Mouse (Mus musculus): Measurements from ENCODE around the gene B3galt4.
A peak's percentile ranks its signal among the peaks of the same experiment; 100 is the strongest.
"Not testable (repeated sequence)": the region's sequence is repeated elsewhere in the genome, so short reads cannot be mapped to it uniquely, and the experiment has no call there.

B3galt4 gene

GRCm38 (mm10) chr17:33968489-33968888, 17.2 kb upstream of the B3galt4 start:
- peak; percentile 75 to 83 for DNase-seq (ENCODE audit: low spot score in 2 of 2)

- no peak for DNase-seq (ENCODE audit: low spot score in 2 of 2)
These were observed 14.7 kb upstream of the B3galt4 start for GRCm38 (mm10) chr17:33965846-33966550.

- no peak for DNase-seq (ENCODE audit: low spot score in 2 of 2)
These were observed 14.0 kb upstream of the B3galt4 start for GRCm38 (mm10) chr17:33965082-33965845.

- no peak for DNase-seq (ENCODE audit: low spot score in 2 of 2)
These were observed 11.6 kb upstream of the B3galt4 start for GRCm38 (mm10) chr17:33962876-33963275.

- no peak for DNase-seq (ENCODE audit: low spot score in 2 of 2)
These were observed 8.7 kb upstream of the B3galt4 start for GRCm38 (mm10) chr17:33959948-33960347.

DNA sequence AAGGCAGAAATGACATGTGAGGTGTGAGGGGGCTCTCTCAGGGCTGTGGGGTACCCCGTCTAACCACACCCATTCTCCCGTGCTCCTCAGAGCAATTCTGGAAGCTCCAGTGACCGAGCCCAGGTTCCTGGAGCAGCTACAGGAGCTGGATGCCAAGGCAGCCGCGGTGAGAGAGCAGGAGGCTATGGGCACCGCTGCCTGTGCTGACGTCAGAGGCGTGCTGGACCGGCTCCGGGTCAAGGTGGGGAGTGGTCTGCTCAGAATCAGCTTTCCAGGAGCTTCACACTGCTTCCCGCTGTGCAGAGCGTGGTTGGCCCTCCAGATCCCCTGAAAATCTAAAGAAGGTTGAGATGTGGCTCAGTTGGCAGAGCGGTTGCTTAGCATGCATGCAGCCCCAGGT, 7.8 kb upstream of the B3galt4 start:
- no peak for DNase-seq (ENCODE audit: low spot score in 2 of 2)

GRCm38 (mm10) chr17:33958451-33958850, 7.2 kb upstream of the B3galt4 start:
- DNase-seq (ENCODE audit: low spot score in 2 of 2): no peak

- no peak for DNase-seq (ENCODE audit: low spot score in 2 of 2)
These were observed 6.2 kb upstream of the B3galt4 start for GRCm38 (mm10) chr17:33957493-33957892.

GRCm38 (mm10) chr17:33956336-33956735, 5.0 kb upstream of the B3galt4 start:
- no peak for DNase-seq (ENCODE audit: low spot score in 2 of 2)

DNA sequence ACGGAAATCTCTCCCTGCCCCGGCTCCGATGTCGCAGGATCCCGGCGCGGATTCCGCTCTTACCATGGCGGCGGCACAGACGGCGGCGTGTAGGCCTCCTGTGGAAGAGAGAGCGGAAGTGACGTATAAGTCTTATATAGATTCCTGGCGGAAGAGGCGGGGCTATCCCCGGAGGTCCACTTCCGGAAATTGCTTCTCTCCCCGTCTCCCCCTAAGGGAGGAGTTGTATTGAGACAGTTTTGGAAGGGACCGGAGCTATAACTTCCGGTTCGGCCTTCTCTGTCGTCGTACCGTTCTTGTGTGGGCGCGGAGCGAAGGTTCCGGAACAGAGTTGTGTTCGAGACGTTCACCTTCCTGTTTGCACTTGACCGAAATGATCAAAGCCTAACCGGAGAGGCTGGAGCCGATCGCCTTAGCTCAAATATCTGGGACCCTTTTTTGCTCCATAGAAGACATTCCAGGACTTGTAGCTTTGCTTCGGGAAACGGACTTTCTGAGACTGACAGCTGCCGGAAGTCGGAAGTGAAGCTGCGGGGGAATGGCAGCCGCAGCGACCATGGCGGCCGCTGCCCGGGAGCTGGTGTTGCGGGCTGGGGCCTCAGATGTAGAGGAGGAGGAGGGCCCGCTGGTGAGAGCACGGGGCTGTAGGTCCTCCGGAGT, 4.4 kb upstream of the B3galt4 start, which contains the start of the genes Vps52 and Rps18:
Gene Vps52 (plus strand): TSS at position 258 of the 660 bp plus-strand sequence.
Gene Rps18 (minus strand): TSS at position 447 of the 660 bp plus-strand sequence.
- peak; percentile 95 to 96 for DNase-seq (ENCODE audit: low spot score in 2 of 2)

DNA sequence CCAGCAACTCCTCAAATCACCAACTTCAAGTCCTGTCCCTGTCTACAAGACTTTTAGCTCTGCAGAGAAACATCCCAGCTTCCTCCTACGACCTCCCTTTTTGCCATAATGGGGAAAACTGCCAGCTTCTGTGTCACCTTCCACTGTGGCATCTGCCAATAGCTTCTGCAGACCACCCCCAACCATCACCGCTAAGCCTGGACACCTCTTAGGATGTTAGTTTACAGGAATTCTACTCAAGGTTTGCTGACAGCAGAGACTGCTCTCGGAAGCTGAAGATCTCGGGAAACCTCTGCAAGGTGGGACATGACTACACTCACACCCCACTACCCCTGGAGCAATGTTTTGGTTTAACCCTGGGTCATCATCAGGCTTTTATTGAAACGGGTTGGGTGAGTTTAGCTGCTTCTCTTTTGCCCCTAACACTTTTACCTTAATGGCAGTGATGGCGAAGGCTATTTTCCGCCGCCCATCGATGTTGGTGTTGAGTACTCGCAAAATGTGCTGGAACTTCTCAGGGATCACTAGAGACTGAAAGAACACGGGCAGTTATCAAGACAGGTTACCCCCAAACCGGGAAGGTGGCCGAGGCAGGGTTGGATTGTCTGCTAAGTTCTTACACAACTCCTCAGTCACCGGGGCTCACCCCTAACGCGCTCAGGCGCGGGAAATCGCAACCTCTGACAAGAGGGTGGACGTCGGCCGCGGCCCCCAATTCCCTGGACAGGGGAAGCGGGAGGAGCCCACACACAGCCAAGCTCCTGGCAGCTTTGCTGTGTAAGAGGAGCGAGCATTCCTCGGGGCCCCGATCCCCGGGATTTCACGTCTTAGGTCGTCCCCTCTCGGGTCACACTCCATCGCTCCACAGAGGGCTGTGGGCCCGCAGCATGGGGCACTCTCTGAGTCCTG, 3.6 kb upstream of the B3galt4 start:
- peak in 1 of 2 experiments; percentile 61 for DNase-seq (ENCODE audit: low spot score in 2 of 2)

DNA sequence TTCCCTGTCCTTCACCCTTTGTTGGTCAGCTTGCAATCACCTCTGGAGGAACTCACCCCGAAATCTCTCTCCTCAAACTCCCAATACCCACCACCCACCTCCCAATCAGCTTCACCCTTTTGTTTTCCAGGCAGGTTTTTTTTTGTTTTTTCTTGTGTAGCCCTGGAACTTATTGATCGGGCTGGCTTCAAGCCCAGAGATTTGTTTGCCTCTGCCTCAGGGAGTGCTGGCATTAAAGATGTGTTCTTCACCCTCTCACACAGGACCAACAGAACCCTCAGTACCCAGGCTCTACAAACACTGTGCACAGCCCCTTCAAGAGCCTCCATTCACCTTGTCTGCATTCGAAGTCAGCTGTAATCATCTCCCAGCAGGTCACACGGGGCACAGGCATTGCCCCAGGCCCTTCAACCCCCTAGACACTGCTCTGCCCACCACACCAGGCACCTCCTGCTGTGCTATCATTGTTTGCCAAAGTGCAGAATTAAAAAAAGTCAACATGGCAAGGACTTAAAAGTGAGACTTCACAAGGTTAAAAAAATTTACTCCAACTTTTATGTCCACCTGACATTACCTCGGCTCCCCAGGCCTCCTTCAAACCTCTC, 2.8 kb upstream of the B3galt4 start:
- DNase-seq (ENCODE audit: low spot score in 2 of 2): no peak

DNA sequence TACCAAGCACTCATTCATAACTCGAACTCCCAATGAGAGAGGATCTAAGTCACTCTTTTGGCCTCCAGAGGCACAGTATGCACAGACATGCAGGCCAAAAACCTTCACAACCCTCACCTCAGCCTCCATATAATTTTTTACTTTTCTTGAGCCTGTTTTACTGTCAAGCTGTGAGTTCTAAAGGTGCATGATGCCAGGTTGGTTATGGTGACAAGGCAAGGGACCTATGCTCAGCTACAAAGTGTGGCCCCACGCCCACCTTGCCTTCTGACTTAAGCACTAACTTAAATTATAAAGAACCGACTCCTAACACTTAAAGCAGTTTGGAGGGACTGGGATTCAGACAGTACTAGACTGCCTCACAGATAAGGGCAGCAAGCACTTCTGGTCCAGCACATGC, 2.0 kb upstream of the B3galt4 start:
- no peak for DNase-seq (ENCODE audit: low spot score in 2 of 2)

- DNase-seq (ENCODE audit: low spot score in 2 of 2): no peak
These were observed 1.6 kb upstream of the B3galt4 start for GRCm38 (mm10) chr17:33952879-33953278.

- not testable (repeated sequence) for DNase-seq (ENCODE audit: low spot score in 2 of 2)
These were observed 727 bp upstream of the B3galt4 start for GRCm38 (mm10) chr17:33952015-33952414.

DNA sequence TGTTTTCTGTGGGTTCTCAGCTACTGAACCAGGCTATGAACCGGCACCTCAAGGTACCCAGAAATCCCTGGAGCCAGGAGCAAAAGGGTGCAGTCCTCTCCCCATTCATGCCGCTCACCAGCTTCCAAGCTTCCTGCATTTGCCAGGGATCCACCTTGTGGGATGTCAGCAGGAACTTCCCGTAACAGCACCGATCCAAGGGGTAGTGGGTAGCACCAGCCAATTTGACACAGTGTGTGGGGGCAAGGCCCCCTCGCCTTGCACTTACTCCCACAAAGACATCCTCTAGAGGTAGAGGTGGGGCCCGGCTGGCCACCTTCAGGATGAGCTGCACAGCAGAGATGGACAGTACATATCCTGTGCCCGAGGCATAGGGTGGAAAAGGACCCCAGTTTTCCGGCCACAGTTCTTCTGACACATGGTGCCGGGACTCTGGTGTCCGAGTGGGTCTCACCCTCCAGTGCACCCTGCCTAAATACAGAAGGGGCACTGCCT, 1.1 kb downstream of the B3galt4 start:
- DNase-seq (ENCODE audit: low spot score in 2 of 2): no peak

GRCm38 (mm10) chr17:33948905-33949537, 2.3 kb downstream of the B3galt4 start:
- DNase-seq (ENCODE audit: low spot score in 2 of 2): no peak

- DNase-seq (ENCODE audit: low spot score in 2 of 2): no peak
These were observed 3.0 kb downstream of the B3galt4 start for GRCm38 (mm10) chr17:33948090-33948904.

GRCm38 (mm10) chr17:33947430-33948089, 3.7 kb downstream of the B3galt4 start:
- DNase-seq (ENCODE audit: low spot score in 2 of 2): no peak
